Mouse (Mus musculus): ENCODE results near the gene Wfdc2. TPM values are rescaled to one million over a fixed set of nuclear protein-coding genes. Genes with fewer than 3 reads are reported as not detected.
A peak's percentile ranks its signal among the peaks of the same experiment; 100 is the strongest.
"Not testable (repeated sequence)": the region's sequence is repeated elsewhere in the genome, so short reads cannot be mapped to it uniquely, and the experiment has no call there.

Wfdc2 gene
- total RNA-seq, 4 experiments from 2014 or later = 0.55 to 1.1 (median 0.84) TPM

DNA sequence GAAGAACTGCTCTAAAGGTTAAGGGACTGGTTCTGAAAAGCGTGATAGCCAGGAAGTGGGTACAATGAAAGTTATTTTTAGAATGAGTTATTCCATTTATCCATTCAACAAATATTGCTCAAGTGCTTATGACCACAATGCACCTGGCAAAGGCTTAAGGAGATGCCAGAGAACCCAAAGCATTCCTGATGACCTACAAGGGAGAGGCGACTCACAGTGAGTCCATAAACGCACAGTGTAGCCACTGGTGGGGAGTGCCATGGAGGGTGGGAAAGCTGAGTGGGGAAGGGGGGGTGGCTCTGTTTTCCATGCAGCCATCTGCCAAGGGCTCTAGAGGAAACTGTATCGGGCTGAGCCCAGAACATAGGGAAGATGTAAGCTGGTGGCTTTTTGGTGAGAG lies 12.9 kb upstream of the Wfdc2 start:
- DNase-seq (ENCODE audit: low spot score in 2 of 2) = no peak

GRCm38 (mm10) chr2:164549963-164550894 lies 12.0 kb upstream of the Wfdc2 start:
- DNase-seq (ENCODE audit: low spot score in 2 of 2) = peak; percentile 30 to 33

GRCm38 (mm10) chr2:164550895-164551269 lies 11.3 kb upstream of the Wfdc2 start:
- no peak for DNase-seq (ENCODE audit: low spot score in 2 of 2)

GRCm38 (mm10) chr2:164551502-164551901 lies 10.7 kb upstream of the Wfdc2 start:
- DNase-seq (ENCODE audit: low spot score in 2 of 2) = no peak

DNA sequence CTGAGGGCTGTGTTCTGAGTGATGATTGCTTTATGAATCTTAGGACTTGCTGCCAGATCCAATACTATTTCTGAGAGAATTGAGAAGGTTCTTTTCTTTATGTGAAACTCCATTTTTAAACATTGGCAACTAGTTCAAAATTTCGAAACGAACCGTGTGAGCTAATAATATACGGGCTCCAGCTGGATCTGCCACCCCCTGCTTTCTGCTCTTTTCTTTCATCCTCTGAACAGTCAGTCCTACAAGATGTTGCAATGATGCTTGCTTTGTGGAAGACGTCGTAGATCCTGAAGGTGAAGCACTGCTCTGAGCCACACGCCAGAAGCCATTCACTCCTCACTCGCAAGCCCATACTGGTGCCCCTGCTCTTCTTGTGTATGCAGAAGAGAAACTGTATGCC lies 3.8 kb upstream of the Wfdc2 start:
- peak; percentile 30 to 37 for DNase-seq (ENCODE audit: low spot score in 2 of 2)

GRCm38 (mm10) chr2:164558991-164559645 lies 3.1 kb upstream of the Wfdc2 start:
- DNase-seq (ENCODE audit: low spot score in 2 of 2) = no peak

DNA sequence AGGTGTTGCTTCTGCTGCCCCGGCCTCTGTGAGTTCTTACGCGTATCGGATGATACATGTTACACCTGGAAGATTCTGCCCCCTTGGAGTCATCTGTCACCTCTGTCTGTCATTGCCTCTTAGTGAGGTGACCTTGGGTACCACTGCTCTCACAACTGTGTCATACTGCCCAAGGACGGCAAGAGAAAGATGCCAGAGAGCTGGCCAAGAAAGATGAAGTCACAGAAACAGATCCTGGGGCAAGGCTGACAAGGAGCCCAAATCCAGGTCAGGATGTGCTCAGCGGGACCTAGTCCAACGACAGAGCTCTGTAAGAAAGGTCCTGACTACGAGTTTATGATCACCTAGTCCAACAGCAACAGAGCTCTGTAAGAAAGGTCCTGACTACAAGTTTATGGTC lies 2.1 kb upstream of the Wfdc2 start:
- no peak for DNase-seq (ENCODE audit: low spot score in 2 of 2)

- peak in 1 of 2 experiments; percentile 24 for DNase-seq (ENCODE audit: low spot score in 2 of 2)
Measured at GRCm38 (mm10) chr2:164563339-164564038, 1.3 kb downstream of the Wfdc2 start.

DNA sequence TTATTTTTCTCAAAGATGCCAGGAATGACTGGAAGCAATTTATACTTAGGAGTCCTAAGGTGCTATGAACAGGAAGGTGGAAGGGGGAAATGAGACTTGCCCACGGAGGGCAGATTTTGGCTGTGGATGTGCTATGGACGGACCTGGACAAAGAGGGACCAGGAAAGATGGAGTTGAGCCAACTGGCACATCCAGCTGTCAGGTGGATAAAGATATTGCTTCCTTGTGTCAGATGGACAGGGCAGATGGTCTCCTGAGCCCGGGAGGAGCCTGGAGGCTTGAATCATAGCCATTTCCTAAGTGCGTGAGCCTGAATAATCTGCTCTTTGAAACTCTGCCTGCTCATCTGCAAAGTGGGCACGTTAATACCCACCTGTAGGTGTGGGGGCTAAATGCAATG lies 2.1 kb downstream of the Wfdc2 start:
- no peak for DNase-seq (ENCODE audit: low spot score in 2 of 2)

- no peak for DNase-seq (ENCODE audit: low spot score in 2 of 2)
Measured at GRCm38 (mm10) chr2:164566997-164567396, 4.8 kb downstream of the Wfdc2 start.

DNA sequence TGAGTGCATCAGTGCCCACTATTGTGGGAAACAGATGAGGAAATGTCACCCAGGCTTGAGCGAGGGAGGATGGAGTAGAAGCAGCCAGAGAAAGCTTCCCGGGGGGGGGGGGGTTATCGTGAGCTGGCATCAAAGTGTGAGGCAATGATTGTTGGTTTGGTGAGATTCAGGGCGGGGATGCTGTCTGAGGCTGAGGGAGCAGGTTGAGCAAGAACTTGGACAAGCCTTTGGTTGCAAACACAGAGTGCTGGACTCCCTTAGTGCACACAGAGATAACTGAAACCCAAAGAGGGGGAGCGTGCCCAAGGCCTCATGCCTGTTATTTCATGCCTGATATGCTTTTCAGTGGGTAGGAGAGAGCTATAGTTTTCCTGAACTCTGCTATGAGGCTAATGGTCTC lies 5.2 kb downstream of the Wfdc2 start:
- DNase-seq (ENCODE audit: low spot score in 2 of 2) = no peak

DNA sequence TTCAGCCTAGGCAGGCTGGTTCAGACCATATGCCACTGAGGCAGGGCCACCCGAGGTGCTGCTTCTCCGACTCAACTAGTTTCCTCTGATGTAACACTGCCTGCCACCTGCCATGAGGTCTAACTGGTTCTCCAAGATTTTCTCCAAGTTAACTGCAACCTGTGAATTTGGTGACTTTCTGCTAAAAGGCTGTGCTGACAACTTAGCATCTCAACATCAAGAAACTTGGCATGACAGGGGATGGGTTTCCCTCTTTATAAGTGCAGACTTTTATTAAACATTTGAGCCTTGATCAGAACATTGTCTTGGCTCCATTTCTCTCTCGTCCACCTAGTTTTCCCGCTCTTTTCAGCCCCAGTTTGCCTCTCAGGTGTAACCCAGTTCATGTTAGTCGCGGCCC lies 11.1 kb downstream of the Wfdc2 start, which contains the start of gene Spint3:
Gene Spint3, minus strand, starts transcription at position 101 of the 400 bp plus-strand sequence.
- DNase-seq (ENCODE audit: low spot score in 2 of 2) = not testable (repeated sequence)

GRCm38 (mm10) chr2:164585025-164585725 lies 23.0 kb downstream of the Wfdc2 start, which contains the start of gene Wfdc6a:
Gene Wfdc6a (minus strand): TSS chr2:164585447.
- not testable (repeated sequence) for DNase-seq (ENCODE audit: low spot score in 2 of 2)

DNA sequence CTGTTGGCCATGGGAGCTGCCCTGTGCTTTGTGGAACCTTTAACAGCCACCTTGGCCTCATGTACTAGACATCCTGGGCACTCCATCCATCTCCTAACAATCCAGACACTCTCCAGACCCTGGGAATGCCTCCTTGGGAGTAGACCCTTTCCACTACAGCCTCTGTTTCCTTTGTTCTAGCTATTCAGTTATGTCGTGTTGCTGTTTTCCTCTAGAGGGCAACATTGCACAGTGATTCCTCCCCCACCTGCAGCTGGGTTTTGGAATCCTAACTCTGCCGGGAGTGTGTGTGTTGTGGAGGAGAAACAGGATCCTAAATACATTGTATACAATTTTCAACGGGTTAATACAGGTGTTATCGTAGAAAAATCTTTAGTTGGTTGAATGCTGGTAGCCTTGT lies 29.8 kb downstream of the Wfdc2 start:
- peak in 1 of 2 experiments; percentile 12 for DNase-seq (ENCODE audit: low spot score in 2 of 2)

- no peak for DNase-seq (ENCODE audit: low spot score in 2 of 2)
Measured at GRCm38 (mm10) chr2:164593494-164593893, 31.3 kb downstream of the Wfdc2 start, which contains the start of gene Eppin. Gene Eppin (minus strand): TSS chr2:164593594.

DNA sequence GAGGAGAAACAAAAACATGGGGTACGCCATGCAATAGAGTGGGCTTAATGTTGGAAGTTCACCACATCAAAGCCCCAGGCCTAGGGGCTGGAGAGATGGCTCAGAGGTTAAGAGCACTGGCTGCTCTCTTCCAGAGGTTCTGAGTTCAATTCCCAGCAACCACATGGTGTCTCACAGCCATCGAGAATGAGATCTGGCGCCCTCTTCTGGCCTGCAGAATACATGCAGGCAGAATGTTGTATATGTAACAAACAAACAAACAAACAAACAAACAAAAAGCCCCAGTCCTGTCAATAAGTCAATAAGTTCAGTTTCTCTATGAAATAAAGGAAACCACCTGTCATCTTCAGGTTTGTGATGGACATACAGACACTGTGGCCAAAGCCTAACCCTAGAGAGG lies 38.0 kb downstream of the Wfdc2 start:
- no peak for DNase-seq (ENCODE audit: low spot score in 2 of 2)

DNA sequence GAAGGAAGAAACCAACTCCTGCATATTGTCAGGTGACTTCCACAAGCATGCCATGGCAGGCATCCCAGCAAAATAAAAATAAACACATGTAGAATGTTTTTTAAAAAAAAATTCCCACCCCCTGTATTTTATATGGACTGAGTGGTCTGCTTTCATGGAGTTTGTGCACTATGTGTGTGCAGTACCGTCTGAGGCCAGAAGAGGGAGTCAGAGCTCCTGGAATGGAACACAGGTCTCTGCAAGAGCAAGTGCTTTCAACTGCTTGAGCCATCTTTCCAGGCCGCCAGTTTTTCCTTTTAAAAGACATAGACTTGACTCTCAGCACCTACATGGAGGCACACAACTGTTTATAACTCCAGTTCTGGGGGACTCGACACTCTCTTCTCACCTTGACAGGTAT lies 41.3 kb downstream of the Wfdc2 start:
- DNase-seq (ENCODE audit: low spot score in 2 of 2) = no peak

DNA sequence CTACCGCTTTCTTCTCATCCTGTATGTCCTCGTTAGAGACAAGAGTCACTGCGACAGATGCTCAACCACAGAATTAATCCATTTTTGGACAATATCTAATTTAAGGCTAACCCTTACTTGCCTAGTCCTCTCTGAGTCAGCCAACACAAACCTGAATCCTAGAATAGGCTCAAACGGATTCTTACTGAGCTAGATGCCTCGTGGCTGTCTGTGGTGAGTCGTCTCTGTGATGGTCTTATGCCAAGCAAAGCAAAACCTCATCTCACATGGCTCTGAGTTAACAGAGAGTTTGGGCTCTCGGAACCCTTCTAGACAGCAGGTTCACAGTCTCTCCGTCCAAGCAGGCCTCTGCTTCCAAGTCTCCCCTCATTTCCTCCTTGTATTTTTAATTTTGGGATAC lies 42.2 kb downstream of the Wfdc2 start:
- no peak for DNase-seq (ENCODE audit: low spot score in 2 of 2)

DNA sequence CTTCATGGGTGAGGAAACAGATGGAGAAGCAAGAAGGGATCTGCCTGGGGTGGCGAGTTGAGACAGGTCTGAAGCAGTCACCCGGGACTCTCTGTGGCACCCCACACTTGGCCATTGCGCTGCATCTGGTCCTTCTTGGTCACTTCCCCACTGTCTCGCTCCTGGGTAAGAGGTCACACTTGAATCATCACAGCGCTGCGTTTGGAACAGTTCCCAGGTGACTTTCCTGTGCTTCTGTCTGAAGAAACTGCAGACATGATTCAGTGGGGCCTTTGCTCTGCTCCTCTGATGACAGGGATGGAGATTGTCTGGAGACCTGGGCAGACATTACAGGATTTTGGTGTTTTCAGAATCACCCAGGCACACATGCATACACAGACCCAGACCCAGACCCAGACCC lies 46.6 kb downstream of the Wfdc2 start:
- DNase-seq (ENCODE audit: low spot score in 2 of 2) = no peak

DNA sequence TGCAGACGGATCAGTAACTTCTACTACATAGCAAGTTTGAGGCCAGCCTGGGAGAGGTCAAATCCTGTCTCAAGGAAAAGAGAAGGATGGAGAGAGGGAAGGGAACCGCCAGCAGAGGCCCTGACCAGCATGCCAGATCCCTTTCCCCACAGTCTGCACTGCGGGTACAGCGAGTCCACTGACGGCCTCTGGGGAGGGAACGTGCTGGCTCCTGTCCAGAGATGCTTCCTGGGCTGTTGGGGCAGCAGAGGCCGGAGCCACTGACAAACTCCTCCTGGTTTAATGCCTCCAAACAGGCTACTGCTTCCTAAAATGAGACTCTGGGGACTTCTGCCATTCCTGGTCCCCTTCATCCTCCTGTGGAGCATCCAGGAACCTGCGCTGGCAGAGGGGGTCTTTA lies 51.3 kb downstream of the Wfdc2 start, which contains the start of the genes Wfdc6b and Wfdc8:
Gene Wfdc6b, plus strand, starts transcription at position 52 of the 400 bp plus-strand sequence.
Gene Wfdc8, minus strand, starts transcription at position 156 of the 400 bp plus-strand sequence.
- DNase-seq (ENCODE audit: low spot score in 2 of 2) = not testable (repeated sequence)

DNA sequence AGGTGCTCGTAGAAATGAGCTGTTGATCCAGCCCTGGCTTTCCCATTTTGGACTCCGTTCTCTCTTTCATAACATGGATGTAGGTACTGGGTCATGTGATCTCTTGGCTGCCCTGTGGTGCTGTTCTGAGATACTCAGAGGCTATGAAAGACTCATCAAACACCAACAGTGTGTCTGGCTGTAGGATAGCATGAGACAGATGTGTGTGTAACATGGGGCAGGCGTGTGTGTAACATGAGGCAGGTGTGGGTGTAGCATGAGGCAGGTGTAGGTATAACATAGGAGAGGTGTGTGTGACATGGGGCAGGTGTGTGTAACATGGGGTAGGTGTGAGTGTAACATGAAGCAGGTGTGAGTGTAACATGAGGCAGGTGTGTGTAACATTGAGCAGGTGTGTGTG lies 53.2 kb downstream of the Wfdc2 start:
- no peak for DNase-seq (ENCODE audit: low spot score in 2 of 2)

Measured in layer of hippocampus, adult 8-10 months (tissue).